Mouse (Mus musculus) heart, adult 2 months (tissue): ENCODE results near the gene Stard9. TPM values are rescaled to one million over a fixed set of nuclear protein-coding genes. Genes with fewer than 3 reads are reported as not detected.
A peak's percentile ranks its signal among the peaks of the same experiment; 100 is the strongest.

ENCODE experiments used
- DNase-seq, 2 experiments: peaks; one replicate each; pipeline ENCODE4 v3.0.0; 2021
- H3K27ac ChIP-seq: fragments of 200-600 bp; 2 replicates; pipeline ENCODE4 v1.8.1; 2022
- H3K27me3 ChIP-seq: fragments of 200-500 bp; 2 replicates; pipeline ENCODE4 v1.6.1; 2012; ENCODE audit warnings: mild to moderate bottlenecking, low read length, inconsistent platforms, mixed read lengths; ENCODE audit not compliant: control insufficient read depth, insufficient read depth
- H3K36me3 ChIP-seq: fragments of 200-500 bp; 2 replicates; pipeline ENCODE4 v1.6.1; 2012; ENCODE audit warnings: low read length, inconsistent platforms; ENCODE audit not compliant: control insufficient read depth, insufficient read depth
- H3K4me1 ChIP-seq: fragments of 200-500 bp; 2 replicates; pipeline ENCODE4 v1.6.1; 2011; ENCODE audit warnings: low read length; ENCODE audit not compliant: control insufficient read depth, insufficient read depth
- H3K4me3 ChIP-seq: fragments of 200-600 bp; 2 replicates; pipeline ENCODE4 v1.8.1; 2022
- H3K79me2 ChIP-seq: fragments of 200-500 bp; replicated peaks from 2 replicates; pipeline ENCODE4 v1.6.1; 2012; ENCODE audit warnings: mild to moderate bottlenecking, inconsistent platforms, low read length, moderate library complexity, mixed read lengths; ENCODE audit not compliant: control insufficient read depth, insufficient read depth
- H3K9ac ChIP-seq: fragments of 200-500 bp; 2 replicates; pipeline ENCODE4 v1.6.1; 2012; ENCODE audit warnings: low read depth, mild to moderate bottlenecking, control low read depth, inconsistent platforms, low read length, mixed read lengths
- CTCF ChIP-seq: fragments of 200-600 bp; IDR thresholded peaks from 2 replicates; pipeline ENCODE4 v1.8.1; 2022; ENCODE audit warnings: antibody characterized with exemption, mild to moderate bottlenecking, moderate library complexity
- EP300 ChIP-seq: fragments of 200-500 bp; IDR thresholded peaks from 2 replicates; pipeline ENCODE4 v1.6.1; 2011; ENCODE audit warnings: low read depth, low read length, control low read depth; ENCODE audit not compliant: insufficient read depth
- POLR2A ChIP-seq: fragments of 200-500 bp; IDR thresholded peaks from 2 replicates; pipeline ENCODE4 v1.6.1; 2011; ENCODE audit warnings: mild to moderate bottlenecking, low read depth, low read length, control low read depth; ENCODE audit not compliant: insufficient read depth
- WGBS: fragments of 180-500 bp; shearing (Covaris S2); methylation state at CpG from one replicate; pipeline ENCODE4 v1.1.7; 2018; 5-methylcytosine and 5-hydroxymethylcytosine counted together
- intact Hi-C: fragments of 180-260 bp; cut with DNase I; formaldehyde crosslinking; loops from one replicate; pipeline ENCODE4 v1.15.1; 2025
- polyA plus RNA-seq: library from polyadenylated mRNA; depleted of rRNA; stranded (reverse); fragments of >200 nt; gene quantifications from 2 replicates; pipeline ENCODE4 v1.2.3, GENCODE M21; 2012
- total RNA-seq, 2 experiments: library from RNA; stranded (reverse); gene quantifications; 2 replicates each; pipeline ENCODE4 v1.2.3; 2021

Stard9 gene
- total and polyA plus RNA-seq, 3 experiments = 6.5 to 6.6 (median 6.6) TPM

DNA sequence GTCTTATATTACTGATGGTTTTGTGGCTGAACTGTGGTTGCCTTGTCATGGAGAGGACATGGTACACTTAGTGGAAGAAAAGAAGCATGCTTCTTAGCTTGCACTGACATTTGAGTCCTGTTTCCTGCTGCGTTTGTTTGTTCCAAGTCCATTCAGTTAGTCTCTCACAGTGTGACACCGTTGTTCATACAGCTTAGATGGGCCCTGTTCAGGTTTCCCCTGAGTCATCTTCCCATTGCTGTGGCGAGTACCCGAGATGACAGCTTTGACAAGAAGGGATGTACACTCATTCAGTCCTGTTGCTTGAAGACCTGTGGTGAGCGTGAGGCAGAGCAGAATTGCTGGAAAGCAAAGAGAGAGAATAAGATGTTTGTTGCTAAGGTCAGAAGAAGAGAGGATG is 29.6 kb downstream of the Stard9 start:
- no peak for TF ChIP-seq EP300
- TF ChIP-seq POLR2A = no peak
- TF ChIP-seq CTCF = no peak
- 58% methylated on average over 5 of the region's 5 CpGs for WGBS
- intact Hi-C loops = no loop called here

GRCm38 (mm10) chr2:120659318-120659717 is 30.4 kb downstream of the Stard9 start:
- no peak for DNase-seq
- intact Hi-C loops = no loop called here
- H3K4me3 ChIP-seq = no peak overlapping the region
- H3K36me3 ChIP-seq = peaks cover 12% of the 10 kb centered on the region
- no peaks in the 10 kb centered on the region for H3K27me3 ChIP-seq
- peaks cover 10% of the 10 kb centered on the region for H3K4me1 ChIP-seq
- peaks cover 2% of the 10 kb centered on the region; the same call in 1 of the 2 replicates for H3K79me2 ChIP-seq
- H3K9ac ChIP-seq = no peak overlapping the region
- TF ChIP-seq POLR2A = no peak
- TF ChIP-seq EP300 = no peak
- no peak for TF ChIP-seq CTCF
- H3K27ac ChIP-seq = no peak overlapping the region

More for the DNA sequence above, 29.6 kb downstream of the Stard9 start:
- Histone ChIP-seq H3K4me1 (peaks cover 10% of the 10 kb centered on the region), H3K9ac (no peak overlapping the region), H3K36me3 (peaks cover 10% of the 10 kb centered on the region), H3K79me2 (peaks cover 2% of the 10 kb centered on the region; the same call in 1 of the 2 replicates), H3K4me3 (no peak overlapping the region), H3K27ac (no peak overlapping the region), H3K27me3 (no peaks in the 10 kb centered on the region)
- no peak for DNase-seq

DNA sequence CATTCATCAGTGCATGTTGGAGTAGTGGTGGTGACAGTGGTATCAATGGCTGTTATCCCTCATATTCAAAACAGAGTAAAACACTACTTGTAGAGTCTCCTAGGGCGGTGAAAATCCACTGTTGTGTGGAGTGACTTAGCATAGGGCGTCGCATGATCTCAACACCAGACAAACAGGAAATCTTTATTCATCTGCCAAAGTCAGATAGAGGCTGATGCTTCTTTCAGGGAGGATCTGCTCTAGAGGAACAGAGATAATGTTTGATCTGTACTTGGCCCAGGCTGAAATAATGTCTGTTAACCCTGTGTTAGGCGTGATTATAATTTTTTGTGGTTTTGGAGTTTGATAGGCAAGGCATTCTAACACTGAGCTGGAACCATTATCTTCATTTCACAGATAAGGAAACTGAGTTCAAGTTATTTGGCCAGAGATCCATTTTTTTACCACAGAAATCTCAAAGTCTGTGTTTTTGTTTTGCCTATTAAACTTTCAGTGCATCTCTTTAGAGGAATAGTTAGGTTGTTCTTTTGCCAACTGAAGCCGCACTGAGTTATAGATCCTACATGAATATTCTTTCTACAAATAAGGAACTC is 31.7 kb downstream of the Stard9 start:
- no peak overlapping the region for H3K9ac ChIP-seq
- peaks cover 2% of the 10 kb centered on the region; the same call in 1 of the 2 replicates for H3K79me2 ChIP-seq
- peak overlapping the region; percentile 26 for H3K27ac ChIP-seq
- intact Hi-C loops = loop anchor here (5.0 kb wide), 1 partner anchor 33 kb away; the partner anchor contains the start of gene Stard9
- WGBS = 31% methylated on average over 5 of the region's 5 CpGs
- no peak for DNase-seq
- H3K4me1 ChIP-seq = peaks cover 10% of the 10 kb centered on the region
- H3K36me3 ChIP-seq = peaks cover 12% of the 10 kb centered on the region
- no peak for TF ChIP-seq CTCF
- no peak for TF ChIP-seq EP300
- no peak for TF ChIP-seq POLR2A
- H3K27me3 ChIP-seq = no peaks in the 10 kb centered on the region
- H3K4me3 ChIP-seq = no peak overlapping the region

DNA sequence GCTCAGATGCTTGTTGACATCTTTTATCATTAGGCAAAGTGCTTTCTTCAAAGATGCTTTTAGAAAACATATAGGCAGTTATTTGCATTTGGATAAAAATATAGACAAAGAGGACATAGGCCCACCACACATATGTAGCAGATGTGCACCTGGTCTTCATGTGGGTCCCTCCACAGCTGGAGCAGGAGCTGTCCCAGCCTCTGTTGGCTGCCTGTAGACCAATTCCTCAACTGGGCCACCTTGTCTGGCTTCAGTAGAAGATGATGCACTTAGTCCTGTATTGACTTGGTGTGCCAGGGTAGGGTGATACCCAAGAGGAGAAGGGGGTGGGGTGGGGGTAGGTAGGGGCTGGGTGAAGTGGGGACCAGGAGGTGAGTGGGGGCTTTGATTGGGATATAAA is 33.8 kb downstream of the Stard9 start:
- Histone ChIP-seq H3K27ac (no peak overlapping the region), H3K79me2 (peaks cover 2% of the 10 kb centered on the region; the same call in 1 of the 2 replicates), H3K4me1 (peaks cover 9% of the 10 kb centered on the region), H3K27me3 (no peaks in the 10 kb centered on the region), H3K4me3 (no peak overlapping the region), H3K9ac (no peak overlapping the region), H3K36me3 (peaks cover 12% of the 10 kb centered on the region)
- TF ChIP-seq POLR2A = no peak
- TF ChIP-seq CTCF = no peak
- no peak for TF ChIP-seq EP300
- intact Hi-C loops = loop anchor here (5.0 kb wide), 1 partner anchor 35 kb away; the partner anchor contains the start of gene Stard9
- DNase-seq = no peak

DNA sequence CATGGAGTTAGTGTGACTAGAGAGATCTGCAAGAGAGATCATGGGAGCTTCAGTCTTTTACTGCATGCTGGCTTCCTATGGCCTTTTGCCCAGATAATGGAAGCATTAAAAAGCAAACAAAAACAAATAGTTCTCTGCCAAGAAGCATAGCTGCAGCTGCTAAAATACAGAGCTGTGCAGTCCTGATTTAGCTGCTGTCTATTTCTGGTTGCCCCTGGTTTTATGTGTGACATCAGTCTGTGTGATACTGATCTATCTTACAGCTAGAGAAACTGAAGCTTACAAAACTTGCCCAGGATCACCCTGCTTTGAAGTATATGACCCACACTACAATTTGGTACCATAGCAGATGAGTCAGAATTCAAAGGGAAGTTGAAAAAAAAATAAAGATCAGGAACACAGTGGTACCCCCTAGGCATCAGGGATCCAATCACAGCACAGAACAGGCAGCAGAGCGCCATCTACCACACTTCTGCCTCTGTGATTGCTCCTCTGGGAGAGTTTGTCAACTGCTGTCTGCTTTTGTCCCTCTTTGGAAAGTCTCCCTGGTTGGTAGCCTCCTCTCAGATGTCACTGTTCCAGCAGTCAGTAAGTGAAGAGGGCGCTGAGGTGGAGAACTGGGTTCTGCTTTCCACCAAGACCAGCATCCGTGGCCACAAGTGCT is 34.7 kb downstream of the Stard9 start:
- intact Hi-C loops = loop anchor here (5.0 kb wide), 1 partner anchor 36 kb away; the partner anchor contains the start of gene Stard9
- Histone ChIP-seq H3K4me3 (no peak overlapping the region), H3K27ac (peak overlapping the region; percentile 39), H3K9ac (no peak overlapping the region), H3K4me1 (peaks cover 8% of the 10 kb centered on the region), H3K27me3 (no peaks in the 10 kb centered on the region), H3K79me2 (peaks cover under 1% of the 10 kb centered on the region; the same call in 1 of the 2 replicates), H3K36me3 (peaks cover 12% of the 10 kb centered on the region)
- 56% methylated on average over 3 of the region's 3 CpGs for WGBS
- TF ChIP-seq POLR2A (no peak), CTCF (peak; percentile 43)
- no peak for DNase-seq

DNA sequence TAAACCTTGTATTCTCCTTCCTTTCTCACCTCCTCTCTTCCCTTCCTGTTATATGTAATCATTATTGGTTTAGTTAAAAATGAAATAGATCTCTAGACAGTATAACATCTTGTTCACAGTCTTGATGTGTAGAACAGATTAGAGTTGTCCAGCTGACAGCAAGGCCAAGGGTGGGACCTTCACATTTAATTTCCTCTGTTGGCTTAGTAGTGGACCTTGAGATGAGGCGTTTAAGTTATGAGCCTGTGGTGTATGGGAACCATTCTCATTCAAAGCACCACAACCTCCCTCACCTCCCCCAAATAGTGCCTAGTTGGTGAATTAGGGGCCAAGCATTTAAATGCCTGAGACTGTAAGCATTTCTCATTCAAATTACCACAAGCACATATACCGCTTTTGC is 38.5 kb downstream of the Stard9 start:
- Histone ChIP-seq H3K4me3 (no peak overlapping the region), H3K36me3 (peaks cover 6% of the 10 kb centered on the region), H3K4me1 (no peaks in the 10 kb centered on the region), H3K79me2 (no peaks in the 10 kb centered on the region), H3K27me3 (no peaks in the 10 kb centered on the region), H3K9ac (no peak overlapping the region), H3K27ac (no peak overlapping the region)
- TF ChIP-seq CTCF (no peak), POLR2A (no peak)
- DNase-seq = no peak
- intact Hi-C loops = no loop called here
- WGBS = 70% methylated on average over 2 of the region's 2 CpGs
